Mouse (Mus musculus): ENCODE results near the gene Sugct.

Sugct gene

DNA sequence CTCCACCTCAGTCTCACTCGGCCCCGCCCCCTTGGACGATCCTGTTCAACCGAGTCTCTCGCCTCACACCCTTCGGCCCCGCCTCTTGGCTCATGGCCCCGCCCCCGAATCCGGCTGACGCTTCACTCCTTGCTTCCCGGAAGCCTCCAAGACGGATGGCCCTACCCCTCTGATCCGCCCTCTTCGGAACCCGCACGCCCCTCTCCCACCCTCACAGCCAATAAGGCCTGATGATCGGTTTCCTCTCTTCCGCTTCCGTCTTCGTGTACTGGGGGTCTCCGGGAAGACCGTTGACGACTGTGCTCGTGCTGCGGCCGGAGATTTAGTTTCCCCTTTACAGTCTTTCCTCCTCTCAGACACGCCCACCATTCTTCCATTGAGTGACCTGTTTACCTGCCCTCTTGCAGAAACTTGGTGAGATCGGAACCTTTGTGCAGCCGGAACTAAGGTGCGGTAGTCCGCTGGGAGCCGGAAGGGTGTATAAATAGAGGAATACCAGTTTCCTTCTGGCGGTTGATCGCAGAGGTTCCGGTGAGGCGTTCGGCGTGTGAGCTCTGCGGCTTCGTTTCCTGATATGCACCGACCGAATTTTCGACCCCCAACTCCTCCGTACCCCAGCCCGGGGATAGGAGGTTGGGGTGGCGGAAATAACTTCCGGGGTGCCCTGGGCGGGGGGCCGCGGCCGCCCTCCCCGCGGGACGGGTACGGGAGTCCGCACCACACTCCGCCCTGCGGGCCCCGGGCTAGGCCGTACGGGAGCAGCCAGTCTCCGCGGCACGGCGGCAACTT, at the start of gene Sugct, which contains the start of gene Mplkip:
Gene Sugct, minus strand, starts transcription at position 643 of the 789 bp plus-strand sequence.
Gene Mplkip, plus strand, starts transcription at position 282 of the 789 bp plus-strand sequence.
- peak; percentile 99 for DNase-seq (ENCODE audit: low read depth, low spot score)

DNA sequence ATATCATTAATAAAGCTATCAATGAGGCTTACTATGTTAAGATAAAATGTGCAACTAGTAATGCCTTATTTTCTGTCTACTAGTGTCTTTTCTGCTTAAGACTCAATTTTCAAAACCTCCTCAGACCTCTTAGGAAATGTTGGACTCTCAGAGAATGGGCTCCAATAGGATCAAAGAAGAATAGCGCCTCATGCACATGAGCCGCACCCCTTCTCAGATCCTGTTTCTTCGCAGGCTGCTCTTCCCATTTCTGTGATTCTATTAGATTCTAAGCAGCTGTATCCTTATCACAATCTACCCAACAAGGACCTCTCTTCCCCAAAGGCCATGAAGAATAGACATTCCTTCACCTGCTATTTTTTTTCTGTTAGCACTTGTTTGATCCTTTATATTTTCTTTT, 33.4 kb upstream of the Sugct start:
- no peak for DNase-seq (ENCODE audit: low read depth, low spot score)

DNA sequence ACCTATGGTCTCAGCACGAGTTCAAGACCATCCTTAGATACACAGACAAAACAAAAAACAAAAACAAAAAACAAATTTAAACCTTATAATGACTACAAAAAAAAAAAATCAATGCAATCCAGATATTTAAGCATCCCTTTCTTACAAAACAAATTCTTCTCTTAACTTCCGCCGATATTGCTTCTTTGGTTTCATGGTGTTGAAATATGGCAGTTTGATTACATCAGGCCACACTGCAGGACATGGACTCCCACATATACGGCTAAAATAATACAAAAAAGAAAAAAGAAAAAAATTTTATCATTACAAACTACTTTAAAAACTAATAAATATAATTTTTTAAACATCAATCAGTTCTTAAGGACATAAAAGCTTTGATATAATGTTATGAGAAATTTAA, 32.6 kb upstream of the Sugct start:
- DNase-seq (ENCODE audit: low read depth, low spot score): no peak

DNA sequence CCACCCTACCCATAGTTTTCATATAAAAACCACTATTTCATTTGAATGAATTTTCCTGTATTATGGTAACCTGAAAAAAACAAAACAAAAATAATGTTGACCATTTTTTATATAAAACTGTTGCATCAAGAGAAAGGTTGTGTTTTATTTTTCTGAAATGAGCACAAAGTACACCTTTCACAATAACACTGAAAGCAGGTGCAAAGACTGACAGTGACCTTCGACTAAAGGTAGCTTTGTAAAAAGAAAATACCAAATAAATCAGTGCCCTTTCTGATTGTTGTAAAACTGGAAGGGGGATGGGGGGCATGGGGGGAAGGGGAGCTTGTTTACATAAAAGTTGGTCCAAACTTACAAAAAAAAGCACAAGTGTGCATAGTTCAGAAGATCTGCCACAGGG, 22.0 kb upstream of the Sugct start:
- no peak for DNase-seq (ENCODE audit: low read depth, low spot score)

DNA sequence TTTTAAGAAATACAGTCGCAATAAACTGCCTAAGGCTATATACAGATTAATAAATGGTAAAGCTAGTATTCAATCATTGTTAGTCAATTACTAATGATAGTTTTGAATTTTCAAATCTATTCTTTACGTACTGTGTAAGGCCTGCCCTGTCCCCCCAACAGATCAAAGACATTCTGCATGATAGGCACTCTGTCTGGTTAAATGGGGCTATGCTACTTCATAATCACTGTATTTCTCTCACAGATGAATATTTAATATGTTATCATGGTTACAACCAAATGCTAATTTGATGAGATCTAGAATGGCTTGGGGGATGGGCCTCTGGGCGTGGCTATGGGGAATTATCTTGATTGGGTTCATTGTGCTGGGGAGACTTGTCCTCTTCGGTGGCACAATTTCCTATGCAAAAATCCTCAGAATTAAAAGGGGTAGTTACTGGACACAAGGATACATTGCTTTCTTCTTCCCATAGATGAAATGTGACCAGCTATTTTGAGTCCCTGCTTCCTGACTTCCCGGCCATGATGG, 13.5 kb upstream of the Sugct start:
- no peak for DNase-seq (ENCODE audit: low read depth, low spot score)

DNA sequence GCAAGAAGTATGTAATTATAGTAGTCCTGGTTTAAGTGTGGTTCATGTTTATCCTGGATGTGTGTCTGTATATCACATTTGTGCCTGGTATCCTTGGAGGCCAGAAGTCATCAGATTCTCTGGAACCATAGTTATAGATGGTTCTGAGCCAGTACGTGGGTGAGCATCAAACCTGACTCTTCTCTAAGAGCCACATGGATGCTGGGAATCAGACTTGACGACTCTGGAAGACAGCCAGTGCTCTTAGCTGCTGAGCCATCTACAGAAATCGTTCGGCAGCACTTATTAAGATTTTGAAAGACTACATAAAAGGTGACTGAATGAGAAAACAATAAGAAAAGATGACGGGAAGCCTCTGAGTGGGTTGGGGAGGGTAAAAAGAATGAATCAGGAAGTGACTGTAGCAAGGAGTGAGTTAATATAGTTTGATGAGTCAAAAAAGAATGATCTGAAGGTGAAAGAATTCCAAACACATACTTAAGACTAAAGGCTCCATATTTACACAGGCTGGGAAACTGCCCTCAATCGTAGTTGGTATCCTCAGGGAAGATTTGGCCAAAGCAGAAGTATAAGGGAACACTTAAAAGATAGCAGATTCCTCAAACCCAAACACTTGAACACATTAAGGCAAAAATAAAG, 10.0 kb upstream of the Sugct start:
- DNase-seq (ENCODE audit: low read depth, low spot score): no peak

DNA sequence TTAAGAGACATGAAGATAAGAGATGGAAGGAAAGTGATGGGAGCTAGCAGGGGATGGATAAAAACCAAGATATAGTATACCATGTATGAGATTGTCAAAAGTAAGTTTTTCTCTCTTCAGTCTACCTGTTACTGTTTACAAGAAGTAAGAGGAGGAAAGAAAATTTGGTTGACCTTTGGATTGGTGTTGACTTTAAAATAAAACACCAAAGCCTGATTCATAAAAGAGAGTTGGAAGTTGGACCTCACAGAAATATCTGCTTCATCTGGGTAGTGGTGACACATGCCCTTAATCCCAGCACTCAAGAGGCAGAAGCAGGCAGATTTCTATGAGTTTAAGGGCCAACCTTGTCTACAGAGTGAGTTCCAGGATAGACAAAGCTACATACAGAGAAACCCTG, 7.0 kb upstream of the Sugct start:
- no peak for DNase-seq (ENCODE audit: low read depth, low spot score)

DNA sequence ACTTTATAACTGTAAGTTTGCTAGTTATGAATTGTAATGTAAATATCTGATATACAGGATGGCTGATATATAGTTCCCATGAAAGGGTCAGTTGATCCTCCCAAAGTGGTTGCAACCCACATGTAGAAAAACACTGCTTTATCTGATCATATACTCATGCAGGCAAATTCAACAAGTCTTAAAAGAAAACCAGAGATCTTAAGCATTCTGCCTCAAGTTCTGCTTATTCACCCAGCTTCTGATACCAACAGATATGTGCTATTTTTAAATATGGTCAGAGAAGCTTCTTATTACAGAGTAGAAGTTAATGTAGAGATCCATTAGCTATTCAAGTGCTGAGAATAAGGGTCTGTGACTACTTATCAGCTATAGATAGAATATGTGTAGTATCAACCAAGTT, 6.0 kb upstream of the Sugct start:
- DNase-seq (ENCODE audit: low read depth, low spot score): no peak

DNA sequence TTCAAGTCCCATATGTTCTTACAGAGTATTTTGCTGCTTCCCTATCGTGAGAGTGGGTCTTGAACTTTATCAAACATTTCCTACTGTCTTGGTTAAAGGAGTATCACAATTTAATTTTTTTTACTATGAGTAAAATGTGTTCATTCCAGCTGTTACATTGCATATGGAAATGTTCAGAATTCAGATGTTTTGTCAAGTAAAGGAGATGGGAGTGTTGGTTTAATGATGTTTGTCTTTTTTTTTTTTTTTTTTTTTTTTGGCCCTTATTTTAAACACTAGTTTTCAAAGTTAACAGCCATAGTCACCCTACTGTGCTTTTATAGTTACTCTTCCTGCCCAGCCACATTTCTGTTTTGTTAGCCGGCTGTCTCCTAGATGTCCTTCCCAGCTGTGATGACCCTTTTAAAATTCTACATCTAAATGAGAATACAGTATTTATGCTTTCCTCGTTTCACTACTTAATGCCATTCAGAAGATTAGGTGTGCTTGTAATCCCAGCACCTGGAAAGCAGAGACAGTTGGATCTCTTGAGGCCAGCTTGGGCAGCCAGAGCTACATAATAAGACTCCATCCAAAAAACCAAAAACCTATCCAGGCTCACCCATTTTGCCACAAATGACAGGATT, 4.8 kb upstream of the Sugct start:
- no peak for DNase-seq (ENCODE audit: low read depth, low spot score)

DNA sequence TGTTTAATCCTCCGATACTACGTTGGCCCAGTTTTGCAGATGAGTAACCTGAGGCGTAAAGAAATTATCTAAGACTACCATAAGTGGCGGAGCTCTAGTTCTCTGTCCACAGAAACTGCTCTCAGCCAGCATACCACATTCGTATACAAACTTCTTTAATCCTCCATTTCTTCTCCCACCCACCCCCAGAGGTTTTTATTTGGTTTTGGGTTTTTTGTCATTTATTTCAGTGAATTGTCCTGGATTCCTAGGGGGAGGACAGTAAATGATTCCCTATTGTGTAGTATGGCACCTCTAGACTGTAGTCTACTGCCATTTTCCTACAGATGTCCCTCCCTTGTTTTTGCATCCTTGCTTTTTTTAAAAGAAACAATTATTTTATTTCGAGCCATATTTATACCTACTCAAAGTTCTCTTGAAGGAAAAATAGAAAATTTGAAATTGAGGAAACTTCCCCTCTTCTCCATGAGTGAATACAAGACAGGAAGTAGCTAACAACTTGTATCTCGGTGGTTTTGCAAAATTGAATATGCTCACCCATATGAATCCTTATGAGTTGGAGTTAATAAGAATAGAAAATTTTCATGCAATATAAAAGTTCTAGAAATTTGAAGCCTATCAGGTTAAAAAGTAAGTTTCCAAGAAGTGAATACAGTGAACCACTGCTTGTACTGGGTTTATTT, 686 bp upstream of the Sugct start:
- DNase-seq (ENCODE audit: low read depth, low spot score): no peak

DNA sequence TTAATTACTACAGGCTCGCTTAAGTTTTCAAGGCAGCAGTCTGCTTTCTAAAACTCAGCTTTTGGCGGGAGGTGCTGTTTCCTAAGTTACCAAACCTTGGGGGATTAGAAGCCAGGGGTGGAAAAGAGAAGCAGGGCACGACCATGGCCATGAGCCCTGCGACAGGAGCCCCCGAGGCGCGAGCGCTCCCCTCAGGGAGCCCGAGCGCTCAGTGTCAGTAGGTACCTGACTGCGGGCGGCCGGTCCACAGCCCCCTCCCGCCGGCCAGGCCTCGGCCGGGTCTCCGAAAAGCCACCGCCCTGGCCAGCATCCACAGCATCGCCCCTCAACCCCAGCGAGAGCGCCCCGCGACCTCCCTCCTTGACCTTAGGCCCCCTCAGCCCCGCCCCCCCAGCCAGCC, 939 bp downstream of the Sugct start:
- no peak for DNase-seq (ENCODE audit: low read depth, low spot score)

DNA sequence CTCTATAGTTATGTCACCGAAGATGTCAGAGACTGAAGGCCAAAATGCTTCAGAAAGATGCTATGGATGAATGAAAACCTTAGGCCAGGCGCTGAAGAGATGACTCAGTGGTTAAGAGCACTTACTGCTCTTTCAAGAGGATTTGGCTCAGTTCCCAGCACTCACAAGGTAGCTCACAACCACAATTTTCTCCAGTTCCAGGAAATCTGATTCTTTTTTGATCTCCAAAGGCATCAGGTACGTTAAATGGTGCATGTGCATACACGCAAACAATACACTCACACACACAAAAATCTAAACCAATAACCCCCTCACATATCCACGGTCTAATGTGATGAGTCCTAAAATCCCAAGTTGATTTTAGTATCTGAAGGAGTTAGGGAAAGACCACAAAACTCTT, 1.5 kb downstream of the Sugct start:
- no peak for DNase-seq (ENCODE audit: low read depth, low spot score)

DNA sequence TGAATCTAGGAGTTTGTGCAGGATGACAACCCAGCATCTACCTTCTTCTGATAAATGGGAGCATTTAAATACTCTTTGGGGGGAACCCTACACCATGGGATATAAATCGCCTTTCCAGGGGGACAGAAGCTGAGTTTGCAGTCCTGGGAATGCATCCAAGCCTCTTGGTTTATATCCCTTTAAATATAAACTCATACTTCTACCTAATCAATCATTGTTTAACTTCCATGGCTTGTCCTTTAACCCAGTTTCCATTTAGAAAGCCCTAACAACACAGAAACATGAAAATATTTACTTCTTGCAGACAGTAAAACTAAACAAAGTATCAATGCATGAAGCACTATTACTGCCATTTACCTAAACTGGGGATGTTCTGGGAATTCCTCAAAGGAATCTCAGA, 3.9 kb downstream of the Sugct start:
- DNase-seq (ENCODE audit: low read depth, low spot score): no peak

DNA sequence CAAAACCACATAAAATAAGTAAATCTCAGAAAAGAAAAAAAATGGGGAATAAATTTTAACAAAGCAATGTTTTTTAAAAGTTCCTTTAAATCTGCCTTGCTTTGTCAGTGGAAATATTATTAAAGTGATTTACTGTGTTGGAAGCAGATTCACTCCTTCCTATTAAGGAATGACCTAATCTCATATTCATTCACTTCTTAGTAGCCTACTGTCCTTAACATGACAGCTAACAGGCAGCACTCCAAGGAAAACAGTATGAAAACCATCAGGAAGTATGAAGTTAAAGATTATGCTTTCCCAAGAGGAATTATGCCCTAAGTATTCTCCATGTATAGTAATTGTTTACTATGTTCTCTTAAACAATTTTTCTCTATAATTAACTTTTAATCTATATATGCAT, 4.7 kb downstream of the Sugct start:
- no peak for DNase-seq (ENCODE audit: low read depth, low spot score)

DNA sequence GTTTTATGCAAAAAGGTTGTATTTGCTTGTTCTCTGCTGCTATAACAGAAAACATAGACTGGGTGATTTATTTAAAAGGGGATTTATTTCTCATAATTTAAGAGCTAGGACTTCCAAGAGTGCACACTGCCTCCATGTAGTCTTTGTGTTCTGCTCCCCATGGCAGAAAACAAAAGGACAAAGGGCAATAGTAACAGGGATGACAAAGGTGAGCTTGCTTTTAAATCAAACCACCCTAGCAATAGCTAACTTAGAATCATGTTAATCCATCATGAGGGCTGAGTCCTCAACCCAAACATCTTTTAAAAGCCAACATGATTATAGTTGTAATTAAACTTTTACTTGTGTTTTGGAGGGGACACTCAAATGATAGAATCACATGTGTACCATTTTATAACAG, 5.9 kb downstream of the Sugct start:
- DNase-seq (ENCODE audit: low read depth, low spot score): no peak

DNA sequence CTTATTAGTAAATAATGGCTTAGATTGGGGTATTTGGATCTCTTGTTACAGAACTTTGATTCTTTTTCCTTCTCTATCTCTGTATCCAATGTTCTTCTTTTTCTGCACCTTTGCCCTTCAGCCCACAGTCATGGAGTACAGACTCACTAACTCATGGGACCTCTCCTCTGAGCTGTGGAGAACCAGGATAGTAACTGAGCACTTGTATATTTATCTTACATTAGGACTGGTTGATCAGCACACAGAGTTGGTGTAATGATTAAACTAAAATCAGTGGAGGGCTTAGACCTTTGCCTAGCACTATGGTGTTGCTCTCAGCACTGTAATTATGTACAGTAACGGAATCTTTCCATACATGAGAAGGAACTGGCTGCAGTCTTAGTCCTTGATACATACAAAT, 24.2 kb downstream of the Sugct start:
- no peak for DNase-seq (ENCODE audit: low read depth, low spot score)

DNA sequence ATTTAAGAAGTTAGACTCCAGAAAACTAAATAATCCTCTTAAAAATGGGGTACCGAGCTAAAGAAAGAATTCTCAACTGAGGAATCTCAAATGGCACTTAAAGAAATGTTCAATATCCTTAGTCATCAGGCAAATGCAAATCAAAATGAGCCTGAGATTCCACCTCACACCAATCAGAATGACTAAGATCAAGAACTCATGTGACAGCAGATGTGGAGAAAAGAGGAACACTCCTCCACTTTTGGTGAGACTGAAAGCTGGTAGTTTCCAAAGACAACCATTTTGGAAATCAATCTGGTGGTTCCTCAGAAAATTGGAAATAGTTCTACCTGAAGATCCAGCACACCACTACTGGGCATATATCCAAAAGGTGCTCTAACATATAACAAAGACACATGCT, 28.0 kb downstream of the Sugct start:
- no peak for DNase-seq (ENCODE audit: low read depth, low spot score)

DNA sequence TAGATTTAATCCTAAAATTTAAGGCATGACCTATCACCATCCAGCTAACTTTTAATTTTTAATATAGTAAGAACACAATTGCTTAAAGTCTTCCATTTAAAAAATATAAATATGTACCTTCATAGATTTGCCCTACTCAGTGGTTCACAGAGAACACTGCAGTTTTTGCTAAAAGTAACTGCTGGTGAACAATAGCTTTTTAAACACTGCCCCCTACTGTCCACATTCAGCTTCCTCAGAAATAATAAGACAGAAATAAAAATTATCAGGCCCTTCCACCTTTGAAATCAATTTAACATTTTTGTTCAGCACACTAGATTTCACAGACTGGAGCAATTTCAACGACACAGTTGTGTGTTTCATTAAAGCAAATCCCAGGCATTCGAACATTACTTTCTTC, 53.1 kb downstream of the Sugct start:
- no peak for DNase-seq (ENCODE audit: low read depth, low spot score)

DNA sequence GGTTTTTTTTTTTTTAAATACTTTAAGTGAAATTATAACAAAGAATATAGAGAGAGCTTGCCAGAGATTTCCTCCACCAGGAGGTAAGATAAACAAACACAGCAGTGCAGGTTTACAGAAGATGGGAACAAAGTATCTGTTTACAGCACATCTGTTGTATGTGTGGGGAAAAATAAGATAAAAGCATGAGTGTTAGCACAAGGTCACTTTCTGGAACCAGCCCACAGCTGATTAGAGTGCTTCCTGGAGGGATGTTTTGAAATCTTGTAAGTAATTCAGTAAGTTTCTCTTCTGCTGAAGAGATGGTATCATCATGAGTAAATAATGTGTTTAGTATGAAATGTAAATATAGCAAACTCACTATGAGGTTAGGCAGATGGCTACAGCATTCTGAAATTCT, 57.3 kb downstream of the Sugct start:
- DNase-seq (ENCODE audit: low read depth, low spot score): no peak

DNA sequence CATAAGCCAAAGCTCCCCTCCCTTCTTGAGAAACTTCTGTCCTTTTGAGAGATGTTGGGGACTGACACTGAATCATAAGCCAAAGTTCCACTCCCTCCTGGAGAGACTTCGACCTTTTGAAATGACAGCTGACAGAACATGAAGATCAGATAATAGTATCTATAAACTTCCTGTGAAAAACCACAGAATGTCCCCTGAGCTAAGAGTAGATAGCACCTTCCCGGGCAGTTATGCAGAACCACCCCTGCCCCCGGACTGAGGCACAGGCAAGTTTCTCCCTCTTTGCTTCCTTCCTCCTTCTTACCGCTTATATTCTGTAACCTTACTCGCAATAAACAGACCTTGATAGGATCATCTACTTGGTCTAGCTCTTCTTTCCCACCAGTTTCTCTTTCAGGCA, 68.2 kb downstream of the Sugct start:
- no peak for DNase-seq (ENCODE audit: low read depth, low spot score)

DNA sequence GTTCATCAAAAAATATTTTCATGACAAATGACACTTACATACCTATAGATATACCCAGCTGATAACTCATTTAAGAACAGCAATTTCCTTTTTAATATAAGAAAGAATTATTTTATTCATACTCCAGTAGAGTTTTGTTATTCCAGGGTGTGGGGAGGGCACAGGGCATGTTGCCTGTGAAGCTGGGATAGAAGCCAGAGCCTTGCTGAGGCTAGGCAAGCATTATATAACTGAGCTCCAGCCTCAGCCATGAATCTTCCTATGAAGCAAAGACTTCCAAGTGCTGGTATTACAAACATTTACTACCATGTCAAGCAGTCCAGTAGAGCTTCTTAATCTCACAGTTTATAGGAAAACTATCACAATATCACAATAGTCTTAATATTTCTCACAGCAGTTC, 70.4 kb downstream of the Sugct start:
- no peak for DNase-seq (ENCODE audit: low read depth, low spot score)

DNA sequence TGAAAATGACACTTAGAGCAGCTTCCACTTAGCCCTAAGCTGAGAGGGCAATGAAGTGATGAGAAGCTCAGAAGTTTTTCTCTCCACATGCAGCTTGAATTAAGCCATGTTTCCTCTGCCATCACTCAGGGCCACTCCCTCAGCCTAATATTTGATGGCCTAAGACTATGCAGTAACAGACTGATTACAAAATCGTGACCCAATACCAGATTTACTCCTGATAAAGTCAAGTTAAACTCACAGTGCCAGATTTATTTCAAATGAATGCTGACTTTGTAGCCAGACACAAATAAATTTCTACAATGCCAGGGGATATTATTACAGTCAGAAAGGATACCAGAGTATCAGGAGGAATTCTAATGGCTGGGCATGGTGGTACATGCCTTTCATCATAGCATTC, 89.1 kb downstream of the Sugct start:
- no peak for DNase-seq (ENCODE audit: low read depth, low spot score)
